Mouse (Mus musculus) forebrain, embryonic 11.5 days (tissue): ENCODE measurements at regions not wholly inside any gene's neighbourhood (a gene's known extent, or its start where the extent isn't known, plus 50 kb on each side); places are given as distances from the start of the nearest gene placed in this dataset.

Source experiments
- ATAC-seq: fragments of 200-750 bp; cut with Nextera tagmentation; replicated peaks from 2 replicates; pipeline ENCODE4 v1.8.0; 2017; ENCODE audit warnings: moderate TSS enrichment; ENCODE audit not compliant: low FRiP score
- DNase-seq: peaks from one replicate; pipeline ENCODE4 v3.0.0-alpha.2; 2017; ENCODE audit warnings: low spot score
- H3K27ac ChIP-seq: fragments of 300-500 bp; sonication (generic); 2 replicates; pipeline ENCODE4 v1.5.1; 2014; ENCODE audit warnings: low read depth, low read length
- H3K27me3 ChIP-seq: fragments of 300-500 bp; sonication (generic); 2 replicates; pipeline ENCODE4 v1.6.1; 2014; ENCODE audit warnings: mild to moderate bottlenecking, low read length, mixed read lengths; ENCODE audit not compliant: control insufficient read depth, insufficient read depth
- H3K36me3 ChIP-seq: fragments of 300-500 bp; sonication (generic); 2 replicates; pipeline ENCODE4 v1.6.1; 2014; ENCODE audit warnings: mild to moderate bottlenecking, low read length, moderate library complexity, mixed read lengths; ENCODE audit not compliant: control insufficient read depth, insufficient read depth
- H3K4me1 ChIP-seq: fragments of 300-500 bp; sonication (generic); replicated peaks from 2 replicates; pipeline ENCODE4 v1.6.1; 2014; ENCODE audit warnings: low read length, mixed read lengths; ENCODE audit not compliant: control insufficient read depth, insufficient read depth
- H3K4me2 ChIP-seq: fragments of 300-500 bp; sonication (generic); 2 replicates; pipeline ENCODE4 v1.6.1; 2014; ENCODE audit warnings: low read depth, mild to moderate bottlenecking, low read length, moderate library complexity, mixed read lengths; ENCODE audit not compliant: severe bottlenecking
- H3K4me3 ChIP-seq: fragments of 300-500 bp; sonication (generic); 2 replicates; pipeline ENCODE4 v1.5.1; 2014; ENCODE audit warnings: low read depth, low read length
- H3K9ac ChIP-seq: fragments of 300-500 bp; sonication (generic); 2 replicates; pipeline ENCODE4 v1.6.1; 2014; ENCODE audit warnings: low read length
- H3K9me3 ChIP-seq: fragments of 300-500 bp; sonication (generic); 2 replicates; pipeline ENCODE4 v1.6.1; 2016; ENCODE audit warnings: low read length, mixed read lengths; ENCODE audit not compliant: control insufficient read depth
- WGBS: fragments of 180-500 bp; shearing (Covaris S2); extraction: QIAGEN DNeasy Blood & Tissue Kit; methylation state at CpG from one replicate; pipeline ENCODE4 v1.1.7; 2014; 5-methylcytosine and 5-hydroxymethylcytosine counted together

DNA sequence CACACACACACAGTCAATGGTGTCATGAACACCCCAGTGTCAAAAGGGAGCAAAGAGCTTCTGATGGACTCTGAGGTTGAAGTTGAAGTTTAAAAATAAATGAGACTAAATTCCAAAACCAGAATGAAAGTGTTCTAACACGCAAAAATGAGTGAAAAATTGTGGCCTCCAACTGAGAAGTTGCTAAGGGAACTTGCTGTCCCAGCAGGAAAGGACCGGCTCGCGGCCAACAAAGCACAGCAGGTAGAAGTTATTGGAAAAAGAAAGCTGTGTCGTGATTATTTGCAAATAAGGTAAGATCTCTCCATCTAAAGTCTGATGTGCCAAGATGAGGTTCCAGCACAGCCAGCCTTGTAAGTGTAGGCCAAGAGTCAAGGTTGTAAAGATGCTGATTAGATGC, 169.7 kb downstream of the Nrp2 start:
- Histone ChIP-seq H3K9ac (no peak overlapping the region), H3K4me3 (no peak overlapping the region), H3K9me3 (no peaks in the 10 kb centered on the region), H3K27ac (no peak overlapping the region), H3K4me1 (no peaks in the 10 kb centered on the region), H3K27me3 (no peaks in the 10 kb centered on the region), H3K4me2 (no peak overlapping the region), H3K36me3 (no peaks in the 10 kb centered on the region)
- ATAC-seq = no peak
- WGBS = 85% methylated on average over 5 of the region's 5 CpGs
- no peak for DNase-seq

DNA sequence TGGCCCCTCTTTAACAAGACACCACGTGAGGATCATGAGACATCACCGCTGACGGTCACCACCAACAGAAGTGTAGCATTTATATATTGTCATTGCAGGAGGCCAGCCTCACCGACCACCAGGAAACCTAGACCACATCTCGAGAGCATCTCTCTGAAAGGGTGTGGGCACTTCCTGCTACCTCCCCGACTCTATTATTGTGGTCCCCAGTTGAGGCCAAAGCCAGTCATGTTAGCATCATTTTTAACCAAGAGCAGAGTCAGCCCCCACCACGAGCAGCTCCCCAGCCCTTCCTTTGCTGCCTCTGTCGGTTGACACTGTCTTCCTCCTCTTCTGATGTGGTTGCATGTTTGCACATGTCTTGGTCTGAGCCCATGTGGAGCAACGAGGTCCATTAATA, 172.5 kb downstream of the Nrp2 start:
- H3K27me3 ChIP-seq = peaks cover 4% of the 10 kb centered on the region; the same call in 1 of the 2 replicates
- DNase-seq (no peak), ATAC-seq (no peak)
- WGBS = 83% methylated on average over 9 of the region's 9 CpGs
- H3K36me3 ChIP-seq = no peaks in the 10 kb centered on the region
- H3K4me3 ChIP-seq = no peak overlapping the region
- no peaks in the 10 kb centered on the region for H3K4me1 ChIP-seq
- no peaks in the 10 kb centered on the region for H3K9me3 ChIP-seq
- no peak overlapping the region for H3K27ac ChIP-seq
- H3K9ac ChIP-seq = no peak overlapping the region
- no peak overlapping the region for H3K4me2 ChIP-seq

DNA sequence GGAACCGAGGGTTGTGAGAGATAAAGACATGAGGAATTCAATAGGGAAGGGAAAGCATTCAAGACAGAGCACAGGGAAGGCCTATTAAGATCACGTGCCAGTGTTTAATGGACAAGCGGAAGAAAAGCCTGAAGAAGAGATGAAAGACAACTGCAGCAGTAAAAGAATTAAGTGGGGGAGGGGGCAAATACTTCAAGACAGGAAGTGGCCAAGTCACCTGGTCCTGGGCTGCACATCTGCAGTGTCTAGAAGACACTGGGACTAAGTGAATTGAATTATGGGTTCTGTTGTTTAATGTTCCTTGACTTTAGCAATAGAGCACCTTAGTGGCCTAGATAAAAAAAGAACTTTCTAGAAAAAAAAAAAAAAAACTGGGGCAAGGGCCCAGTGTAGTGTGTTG, 173.6 kb downstream of the Nrp2 start:
- no peaks in the 10 kb centered on the region for H3K4me1 ChIP-seq
- DNase-seq = no peak
- ATAC-seq = no peak
- H3K36me3 ChIP-seq = no peaks in the 10 kb centered on the region
- no peak overlapping the region for H3K4me3 ChIP-seq
- no peak overlapping the region for H3K4me2 ChIP-seq
- H3K9me3 ChIP-seq = no peaks in the 10 kb centered on the region
- 62% methylated on average over 3 of the region's 3 CpGs for WGBS
- no peak overlapping the region for H3K27ac ChIP-seq
- H3K9ac ChIP-seq = no peak overlapping the region
- H3K27me3 ChIP-seq = peaks cover 4% of the 10 kb centered on the region; the same call in 1 of the 2 replicates

DNA sequence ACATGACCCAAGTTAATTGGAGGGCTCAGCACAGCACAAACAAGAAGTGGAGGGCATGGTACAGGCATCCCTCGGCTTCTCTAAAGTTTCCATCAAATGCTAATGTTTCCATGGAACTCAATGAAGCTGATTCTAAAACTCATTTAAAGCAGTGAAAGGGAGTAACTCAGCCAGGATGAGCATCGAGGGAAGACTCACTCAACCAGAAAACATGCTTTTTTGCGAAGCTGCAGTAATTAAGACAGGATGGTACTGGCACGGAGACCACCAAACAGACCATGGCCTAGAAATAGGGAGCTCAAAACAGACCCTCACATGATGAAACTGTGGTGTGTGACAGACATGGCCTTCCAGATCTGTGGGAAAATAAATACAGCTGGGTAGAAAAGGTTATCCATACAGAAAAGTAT, 177.8 kb downstream of the Nrp2 start:
- ATAC-seq (peak; percentile 69), DNase-seq (no peak)
- H3K4me2 ChIP-seq = no peak overlapping the region
- H3K36me3 ChIP-seq = no peaks in the 10 kb centered on the region
- H3K9me3 ChIP-seq = no peaks in the 10 kb centered on the region
- H3K4me1 ChIP-seq = no peaks in the 10 kb centered on the region
- H3K27ac ChIP-seq = no peak overlapping the region
- no peak overlapping the region for H3K4me3 ChIP-seq
- 10% methylated on average over 4 of the region's 4 CpGs for WGBS
- H3K27me3 ChIP-seq = peaks cover 9% of the 10 kb centered on the region; the same call in 1 of the 2 replicates
- H3K9ac ChIP-seq = no peak overlapping the region

DNA sequence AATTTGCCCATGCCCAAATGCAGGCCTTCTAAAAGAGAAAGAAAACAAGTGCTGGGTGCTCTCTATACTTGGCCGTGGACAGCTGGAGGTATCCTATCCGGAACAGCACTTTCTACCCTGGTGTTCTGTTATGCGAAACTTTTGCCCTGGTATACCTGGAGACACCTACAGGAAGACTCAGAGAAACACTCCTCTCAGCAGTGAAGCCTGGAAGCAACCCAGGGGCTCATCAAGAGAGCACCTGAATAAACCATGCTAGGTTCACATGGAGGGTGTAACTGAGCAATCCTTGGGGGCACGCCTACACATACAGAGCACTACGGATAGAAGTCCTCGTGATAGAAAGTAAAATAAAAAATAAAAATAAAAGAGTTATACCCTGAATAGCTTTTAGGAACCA, 178.4 kb downstream of the Nrp2 start:
- no peaks in the 10 kb centered on the region for H3K4me1 ChIP-seq
- DNase-seq (no peak), ATAC-seq (no peak)
- H3K4me2 ChIP-seq = no peak overlapping the region
- no peak overlapping the region for H3K27ac ChIP-seq
- H3K9me3 ChIP-seq = no peaks in the 10 kb centered on the region
- peaks cover 9% of the 10 kb centered on the region; the same call in 1 of the 2 replicates for H3K27me3 ChIP-seq
- no peak overlapping the region for H3K4me3 ChIP-seq
- no peak overlapping the region for H3K9ac ChIP-seq
- WGBS = 77% methylated on average over 6 of the region's 6 CpGs
- no peaks in the 10 kb centered on the region for H3K36me3 ChIP-seq

DNA sequence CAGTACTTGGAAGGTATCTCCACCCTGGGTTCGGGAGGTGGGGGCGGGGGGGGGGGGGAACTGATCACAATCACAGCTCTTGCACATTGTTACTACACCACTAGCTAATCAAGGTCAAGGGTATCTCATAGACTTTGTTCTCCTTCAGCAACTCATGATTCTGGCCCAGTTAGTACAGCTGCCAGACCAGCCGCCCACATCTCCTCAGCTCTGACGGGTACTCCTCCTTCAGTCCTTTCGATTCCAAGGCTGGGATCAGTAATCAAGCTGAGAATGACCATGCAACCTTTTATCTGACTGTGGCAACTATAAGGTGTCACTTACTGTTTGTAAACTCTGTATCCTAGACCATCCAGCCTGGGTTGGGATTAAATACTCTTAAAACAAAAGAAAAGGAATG, 178.9 kb downstream of the Nrp2 start:
- H3K4me2 ChIP-seq = no peak overlapping the region
- H3K4me3 ChIP-seq = no peak overlapping the region
- no peak overlapping the region for H3K9ac ChIP-seq
- H3K9me3 ChIP-seq = no peaks in the 10 kb centered on the region
- ATAC-seq (no peak), DNase-seq (no peak)
- H3K27me3 ChIP-seq = peaks cover 9% of the 10 kb centered on the region; the same call in 1 of the 2 replicates
- WGBS = 81% methylated on average over 5 of the region's 5 CpGs
- no peaks in the 10 kb centered on the region for H3K36me3 ChIP-seq
- H3K27ac ChIP-seq = no peak overlapping the region
- no peaks in the 10 kb centered on the region for H3K4me1 ChIP-seq

DNA sequence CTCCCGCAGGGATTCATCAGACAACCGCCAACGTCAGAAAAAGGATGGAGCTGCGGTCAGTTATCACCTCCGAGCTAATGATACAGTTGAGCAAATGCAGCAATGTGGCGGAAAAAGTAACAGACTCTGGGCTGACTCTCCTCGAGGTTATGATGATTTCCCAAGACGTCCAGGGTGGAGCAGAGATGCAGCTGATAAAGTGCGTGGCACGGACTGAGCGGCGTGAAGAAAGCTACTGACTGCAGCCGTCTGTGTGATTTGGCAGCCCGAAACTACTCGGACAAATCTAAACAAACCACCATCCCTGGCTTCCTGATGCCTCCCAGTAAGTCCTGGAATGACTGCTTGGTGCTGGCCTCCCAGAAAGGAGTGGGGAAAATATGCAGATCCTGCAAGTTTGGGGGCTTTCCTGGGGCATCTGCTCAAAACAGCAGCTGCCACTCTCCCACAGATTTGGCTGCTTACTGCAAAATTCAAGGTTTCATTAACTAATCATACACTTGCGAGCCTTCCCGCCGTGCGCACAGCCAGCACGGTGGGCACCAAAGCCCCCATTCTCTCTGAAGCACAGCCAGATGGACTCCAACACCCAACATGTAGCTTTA, 181.9 kb downstream of the Nrp2 start:
- H3K9ac ChIP-seq = no peak overlapping the region
- 89% methylated on average over 20 of the region's 20 CpGs for WGBS

DNA sequence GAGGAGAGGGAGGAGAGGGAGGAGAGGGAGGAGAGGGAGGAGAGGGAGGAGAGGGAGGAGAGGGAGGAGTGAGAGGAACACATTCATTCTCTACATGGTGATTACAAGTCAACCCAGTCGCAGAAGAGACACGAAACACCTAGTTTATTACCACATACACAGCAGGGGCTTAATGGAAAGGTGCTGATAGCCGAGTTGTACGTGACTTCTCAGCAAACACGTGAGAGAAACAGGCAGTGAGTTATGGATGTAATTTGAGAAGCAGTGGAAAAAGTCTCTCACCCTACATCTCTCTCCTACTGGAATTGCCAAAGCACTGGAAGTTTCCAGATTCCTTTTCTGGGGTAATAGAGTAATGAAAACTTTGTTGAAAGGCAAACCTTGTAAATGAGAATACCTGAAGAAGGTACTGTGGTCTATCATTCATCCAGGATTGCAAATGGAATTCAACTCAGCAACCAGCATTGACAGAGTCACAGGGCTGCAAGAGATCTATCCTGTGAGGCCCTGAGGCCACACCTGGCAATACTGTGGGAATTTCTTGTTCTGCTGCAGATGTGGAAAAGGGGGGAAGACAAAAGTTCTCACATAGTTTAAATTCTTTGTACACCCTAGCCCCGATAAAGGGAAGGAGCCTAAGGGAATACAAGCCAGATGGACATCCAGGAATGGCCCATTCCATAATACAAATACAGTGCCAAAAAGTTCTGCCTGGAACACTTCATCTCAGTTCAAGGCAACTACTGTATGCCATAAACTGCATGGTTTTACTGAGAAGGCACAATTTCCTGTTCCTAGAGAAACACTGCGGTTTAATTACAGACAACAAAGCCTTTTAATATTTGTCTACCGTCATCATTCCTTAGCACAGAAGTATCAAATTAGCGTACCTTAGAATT, 184.7 kb downstream of the Nrp2 start:
- H3K4me2 ChIP-seq = no peak overlapping the region
- no peak for ATAC-seq

More for the DNA sequence above, 181.9 kb downstream of the Nrp2 start:
- DNase-seq (no peak), ATAC-seq (no peak)
- H3K27me3 ChIP-seq = peaks cover 5% of the 10 kb centered on the region; the same call in 1 of the 2 replicates
- H3K27ac ChIP-seq = no peak overlapping the region
- no peak overlapping the region for H3K4me3 ChIP-seq
- no peaks in the 10 kb centered on the region for H3K9me3 ChIP-seq
- no peaks in the 10 kb centered on the region for H3K36me3 ChIP-seq
- no peaks in the 10 kb centered on the region for H3K4me1 ChIP-seq
- H3K4me2 ChIP-seq = no peak overlapping the region

More for the DNA sequence above, 184.7 kb downstream of the Nrp2 start:
- Histone ChIP-seq H3K9me3 (no peaks in the 10 kb centered on the region), H3K4me1 (no peaks in the 10 kb centered on the region), H3K4me3 (no peak overlapping the region), H3K36me3 (no peaks in the 10 kb centered on the region), H3K27ac (no peak overlapping the region), H3K9ac (no peak overlapping the region), H3K27me3 (peaks cover 5% of the 10 kb centered on the region; the same call in 1 of the 2 replicates)
- DNase-seq = no peak
- 81% methylated on average over 9 of the region's 9 CpGs for WGBS
